Mouse (Mus musculus) brain, embryonic 14.5 days (tissue): Measurements from ENCODE around the gene Prkd2.

Source experiments
- CTCF ChIP-seq: fragments of 200-500 bp; IDR thresholded peaks from 2 replicates; pipeline ENCODE4 v1.5.1; 2012; ENCODE audit warnings: inconsistent platforms, mild to moderate bottlenecking, moderate library complexity, borderline replicate concordance; ENCODE audit not compliant: insufficient read depth, insufficient read length; ENCODE audit errors: extremely low read depth
- POLR2A ChIP-seq: fragments of 200-500 bp; IDR thresholded peaks from 2 replicates; pipeline ENCODE4 v1.6.1; 2012; ENCODE audit warnings: mild to moderate bottlenecking, inconsistent platforms, borderline replicate concordance; ENCODE audit not compliant: poor library complexity, insufficient read depth, insufficient read length, severe bottlenecking; ENCODE audit errors: extremely low read depth

DNA sequence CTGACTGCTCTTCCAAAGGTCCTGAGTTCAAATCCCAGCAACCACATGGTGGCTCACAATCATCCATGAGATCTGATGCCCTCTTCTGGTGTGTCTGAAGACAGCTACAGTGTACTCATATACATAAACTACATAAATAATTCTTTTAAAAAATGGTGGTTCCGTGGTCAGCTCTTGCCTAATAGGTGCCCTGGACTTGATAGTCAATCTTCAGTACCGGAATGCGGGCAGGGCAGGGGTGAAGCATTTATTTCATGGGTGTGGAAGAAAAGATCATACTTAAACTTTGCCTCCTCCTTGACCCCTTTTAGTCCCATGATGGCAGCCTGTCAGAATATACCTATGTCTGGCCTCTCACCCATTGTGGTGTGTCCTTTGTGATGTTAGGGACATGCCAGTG, 69.2 kb downstream of the Prkd2 start:
- TF ChIP-seq CTCF (no peak), POLR2A (no peak)
